8 mouse cellular contexts compared by ENCODE assay signal in genomic region chr2:84733579-84734300, GRCm38 (mm10). TPM values are rescaled to one million over a fixed set of nuclear protein-coding genes. Genes with fewer than 3 reads are reported as not detected.
DNase-seq lines count a peak whose midpoint lies in the region; ATAC-seq and TF ChIP-seq lines count a peak whose summit lies in the region.

Gene Ypel4, plus strand, starts transcription at chr2:84734058.

- no peak for TF ChIP-seq POLR2A in small intestine, adult 2 months (IDR thresholded peaks at IDR 0.05; ENCODE audit: low read depth, low read length)

- H3K9ac ChIP-seq in embryonic facial prominence, embryonic 14.5 days (ENCODE audit: low read depth, low read length): peak within 1 kb of the TSS; percentile 68

- WGBS in embryonic facial prominence, embryonic 14.5 days: 2% methylated on average over 8 of the region's 8 CpGs
- 3% methylated on average over 8 of the region's 8 CpGs for WGBS in small intestine, adult 2 months

- peaks cover 39% of the 10 kb centered on the region for H3K4me1 ChIP-seq in embryonic facial prominence, embryonic 14.5 days (ENCODE audit: control insufficient read depth, insufficient read depth, low read length)
- H3K4me1 ChIP-seq in small intestine, adult 2 months (ENCODE audit: control insufficient read depth, insufficient read depth, insufficient read length, low read length): no peaks in the 10 kb centered on the region; the same call in 1 of the 2 replicates

- peak within 1 kb of the TSS; percentile 59 for H3K27ac ChIP-seq in gastrocnemius, adult 2 months
- H3K27ac ChIP-seq in embryonic facial prominence, embryonic 14.5 days (replicated peaks; ENCODE audit: low read depth, low read length): 0 out of 2 replicates have a peak within 1 kb of the TSS, but pooled peaks have one; percentile 39
- H3K27ac ChIP-seq in small intestine, adult 2 months (ENCODE audit: insufficient read depth, low read depth, low read length): no peak within 1 kb of the TSS

- peak within 1 kb of the TSS; percentile 70 for H3K4me2 ChIP-seq in embryonic facial prominence, embryonic 14.5 days (ENCODE audit: low read depth, low read length)

- peak; percentile 64 for DNase-seq in gastrocnemius, adult 2 months
- no peak for DNase-seq in gastrocnemius, postnatal 10 days
- no peak for DNase-seq in adrenal gland, postnatal 4 days (ENCODE audit: low spot score in 2 of 2)
- peak; percentile 66 for DNase-seq in embryonic facial prominence, embryonic 14.5 days (ENCODE audit: low spot score)
- peak; percentile 45 to 48 for DNase-seq in heart, postnatal 10 days
- peak; percentile 63 to 78 for DNase-seq in left cerebral cortex, adult 8-10 months (ENCODE audit: low spot score in 2 of 2)

- no peaks in the 10 kb centered on the region for H3K9me3 ChIP-seq in embryonic facial prominence, embryonic 14.5 days (ENCODE audit: control insufficient read depth, low read length)

- ATAC-seq in embryonic facial prominence, embryonic 14.5 days (ENCODE audit: low read depth): peak; percentile 64
- ATAC-seq in megakaryocyte-erythroid progenitor cell, adult 5-6 weeks (replicated peaks; ENCODE audit: low FRiP score, low TSS enrichment, poor library complexity, severe bottlenecking): 0 out of 2 replicates have a peak, but pooled peaks have one; percentile 5

- no peaks in the 10 kb centered on the region for H3K27me3 ChIP-seq in embryonic facial prominence, embryonic 14.5 days (replicated peaks; ENCODE audit: control insufficient read depth, insufficient read depth, low read length)
- H3K27me3 ChIP-seq in small intestine, adult 2 months (ENCODE audit: control insufficient read depth, insufficient read depth, low read length): peaks cover 31% of the 10 kb centered on the region

- intact Hi-C loops in gastrocnemius, adult 2 months (cut with DNase I): no loop called here
- intact Hi-C loops in heart, postnatal 10 days (cut with DNase I): no loop called here

- no peaks in the 10 kb centered on the region for H3K36me3 ChIP-seq in embryonic facial prominence, embryonic 14.5 days (ENCODE audit: control insufficient read depth, insufficient read depth, low read length)
- no peaks in the 10 kb centered on the region for H3K36me3 ChIP-seq in small intestine, adult 2 months (ENCODE audit: control insufficient read depth, insufficient read depth, low read length)

- TF ChIP-seq CTCF in gastrocnemius, adult 2 months (IDR thresholded peaks at IDR 0.05): no peak
- TF ChIP-seq CTCF in small intestine, adult 2 months (IDR thresholded peaks at IDR 0.05; ENCODE audit: extremely low read depth, insufficient read length, insufficient replicate concordance, low read depth, low read length): no peak

- H3K4me3 ChIP-seq in gastrocnemius, adult 2 months: peak within 1 kb of the TSS; percentile 56
- peak within 1 kb of the TSS; percentile 47 for H3K4me3 ChIP-seq in embryonic facial prominence, embryonic 14.5 days (ENCODE audit: low read depth, low read length)
- peak within 1 kb of the TSS; percentile 40 for H3K4me3 ChIP-seq in small intestine, adult 2 months (ENCODE audit: low read depth, low read length)

RNA-seq across cellular contexts. Expression of gene Ypel4, which starts in this region (rescaled TPM):
- total RNA-seq in gastrocnemius, adult 2 months (2021): under 1 TPM; 0.33 to 0.86 TPM
- total RNA-seq in gastrocnemius, postnatal 10 days (2021): 1 to 10 TPM in 1 of 2 experiments, under 1 TPM in 1; 0.49 to 1.4 TPM
- 10 to 100 TPM; 12.0 to 18.2 TPM for total RNA-seq in adrenal gland, postnatal 4 days (2021)
- 5.5 and 6.5 TPM in 2 replicates for polyA plus RNA-seq in embryonic facial prominence, embryonic 14.5 days (2014; fragmentation: Nextera tagmentation; extraction: Ambion mirVana)
- 1 to 10 TPM in 1 of 2 experiments, under 1 TPM in 1; 0.89 to 1.0 TPM for total RNA-seq in heart, postnatal 10 days (2021)
- 10 to 100 TPM; 67.7 to 77.9 (median 74.4) TPM for total RNA-seq in left cerebral cortex, adult 8-10 months (2022)
- total RNA-seq in megakaryocyte-erythroid progenitor cell, adult 5-6 weeks (2014; fragmentation: Nextera tagmentation): 0.39 and 1.6 TPM in 2 replicates
- 3.7 TPM in 1 of 2 replicates, not detected in the other for total RNA-seq in megakaryocyte-erythroid progenitor cell, adult 5-6 weeks (2017)
- polyA plus RNA-seq in small intestine, adult 2 months (2012; rRNA removed): 0.57 and 2.4 TPM in 2 replicates

Comparison
In these comparisons a context has a peak if more than half of its experiments do, and no peak if none do; other contexts are left out.
1. Peak in DNase-seq, H3K4me3 ChIP-seq and H3K27ac ChIP-seq in gastrocnemius, adult 2 months; RNA of the gene not detected or under 1 TPM.
2. DNase-seq: peak in embryonic facial prominence, embryonic 14.5 days (single experiment), heart, postnatal 10 days (2 of 2) and left cerebral cortex, adult 8-10 months (2 of 2); none in gastrocnemius, postnatal 10 days (single experiment) and adrenal gland, postnatal 4 days (0 of 2).
3. Peak in every context shown above with its lines, with median percentiles within 50 percentile points of each other: H3K4me3 ChIP-seq.